Mouse (Mus musculus) embryo, embryonic 11 days (tissue): ENCODE results near the gene Il20rb.

Experiments used
- DNase-seq: peaks from one replicate; pipeline ENCODE4 v3.0.0-alpha.2; 2015

Gene Il20rb

DNA sequence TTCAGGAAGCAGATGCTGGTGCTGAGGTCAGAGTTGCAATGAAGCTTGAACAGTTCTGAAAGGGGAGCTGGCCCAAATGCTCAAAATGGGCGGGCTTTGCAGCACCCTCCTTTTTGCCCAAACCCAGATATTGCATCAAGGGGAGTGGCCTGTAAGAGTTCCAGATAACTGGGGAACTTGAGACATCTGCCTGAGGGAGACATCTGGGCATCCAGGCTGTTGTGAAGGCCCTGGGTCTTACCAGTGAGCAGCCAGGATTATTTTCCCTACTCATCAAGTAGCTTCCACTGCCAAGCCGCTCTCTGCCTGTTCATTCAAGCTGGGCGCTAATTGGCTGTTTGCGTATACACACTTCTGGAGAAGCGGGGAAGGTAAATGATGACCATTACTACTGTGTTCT, at the start of gene Il20rb:
Gene Il20rb, minus strand, starts transcription at position 358 of the 400 bp plus-strand sequence.
- no peak for DNase-seq

DNA sequence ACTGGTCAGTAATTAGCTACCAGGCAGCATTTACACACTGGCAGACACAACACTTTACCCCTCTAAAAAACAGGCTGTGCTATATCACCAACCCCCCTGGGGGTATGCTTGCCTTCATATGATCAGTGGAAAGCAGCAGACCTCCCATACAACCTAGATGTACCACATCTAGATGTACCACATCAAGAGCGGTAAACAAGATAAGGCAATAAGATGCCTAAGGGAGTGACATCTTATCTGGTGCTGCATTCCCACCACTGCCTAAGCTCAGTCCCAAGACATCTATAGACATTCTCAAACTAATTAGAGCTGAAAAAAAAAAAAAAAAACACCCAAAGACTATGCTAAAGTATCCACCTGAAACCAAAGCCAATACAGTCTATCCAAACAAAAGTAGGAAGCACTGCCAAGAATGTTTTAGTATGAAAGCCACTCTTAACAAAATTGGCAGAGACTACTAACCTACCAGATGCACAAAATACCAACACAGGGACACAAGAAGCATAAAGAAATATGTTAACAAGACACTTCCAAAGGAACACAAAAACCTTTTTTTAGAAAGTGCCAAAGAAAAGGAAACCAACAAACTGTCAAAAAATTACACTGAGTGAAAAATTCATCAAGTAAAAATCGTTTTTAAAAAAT, 49.2 kb upstream of the Il20rb start:
- no peak for DNase-seq

- DNase-seq, result no peak
Observed at GRCm38 (mm10) chr9:100534686-100535085, 48.1 kb upstream of the Il20rb start.

GRCm38 (mm10) chr9:100532847-100533505, 46.4 kb upstream of the Il20rb start:
- DNase-seq, result no peak

DNA sequence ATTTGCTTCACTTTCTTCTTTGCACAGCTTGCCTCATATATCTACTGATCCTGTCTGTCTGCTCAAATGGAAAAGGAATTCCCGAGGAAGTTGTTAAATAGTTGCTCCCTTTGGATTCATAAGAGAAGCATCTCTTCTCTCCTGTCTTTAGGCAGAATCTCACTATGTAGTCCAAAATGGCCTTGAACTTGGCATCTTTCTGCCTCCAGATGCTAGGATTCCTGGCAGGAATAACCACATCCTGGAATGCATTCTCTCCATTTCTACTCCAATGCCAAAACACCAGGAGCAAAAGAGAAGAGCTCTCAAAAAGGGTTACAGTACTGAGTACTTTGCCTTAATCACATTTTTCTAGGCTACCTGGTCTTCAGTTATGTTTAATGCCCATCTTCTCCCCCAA, 44.7 kb upstream of the Il20rb start:
- DNase-seq, result no peak

DNA sequence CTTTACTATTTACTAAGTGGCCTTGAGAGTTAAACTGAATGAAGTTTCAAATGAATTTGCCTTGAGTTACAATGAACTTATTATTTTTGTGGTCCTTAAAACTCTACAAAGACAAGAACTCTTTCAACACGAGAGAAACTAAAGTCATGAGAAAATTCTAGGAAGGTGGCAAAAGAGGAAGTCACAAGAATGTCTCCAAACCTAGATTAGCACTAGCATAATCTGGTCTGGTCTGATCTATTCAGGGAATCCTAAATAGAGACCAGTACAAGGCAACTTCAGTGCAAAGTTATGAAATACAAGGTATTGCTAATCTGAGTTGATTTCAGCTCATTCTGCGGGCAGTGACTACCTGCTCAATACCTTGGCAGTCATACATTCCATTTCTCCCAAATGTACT, 38.6 kb upstream of the Il20rb start:
- DNase-seq, result no peak

- no peak for DNase-seq
Observed at GRCm38 (mm10) chr9:100522029-100522428, 35.4 kb upstream of the Il20rb start.

DNA sequence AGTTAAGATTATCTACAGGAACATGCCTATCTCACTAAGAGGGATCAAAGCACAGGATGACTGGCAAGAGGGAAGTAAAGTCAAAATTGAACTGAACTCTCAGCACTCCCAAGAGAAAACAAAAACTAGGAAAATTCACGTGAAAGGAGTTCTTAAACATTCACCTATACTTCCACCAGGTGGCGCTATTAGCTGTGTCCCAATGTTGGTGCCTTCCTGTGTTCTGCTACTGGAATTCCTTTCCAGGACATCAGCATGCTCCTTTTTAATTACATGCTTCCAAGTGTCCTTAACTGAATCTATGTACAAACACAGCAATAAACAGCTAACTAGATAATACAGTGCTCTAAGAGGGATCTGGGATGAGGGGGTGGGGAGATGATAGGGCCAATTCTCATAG, 34.0 kb upstream of the Il20rb start:
- peak; percentile 84 for DNase-seq

DNA sequence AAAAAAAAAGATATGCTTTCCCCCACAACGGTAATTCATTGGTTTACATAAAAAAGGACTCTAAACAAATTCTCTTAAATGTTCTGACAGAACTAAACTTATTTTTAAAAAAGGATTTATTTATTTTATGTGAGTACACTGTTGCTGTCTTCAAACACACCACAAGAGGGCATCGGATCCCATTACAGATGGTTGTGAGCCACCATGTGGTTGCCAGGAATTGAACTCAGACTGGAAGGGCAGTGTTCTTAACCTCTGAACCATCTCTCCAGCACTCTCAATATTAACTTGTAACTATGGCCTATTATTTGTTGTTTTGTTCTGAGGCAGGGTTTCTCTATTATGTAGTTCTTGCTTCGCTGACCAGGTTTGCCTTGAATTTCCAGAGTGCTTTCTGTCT, 33.4 kb upstream of the Il20rb start:
- DNase-seq, result no peak

- DNase-seq, result no peak
Observed at GRCm38 (mm10) chr9:100507581-100507980, 21.0 kb upstream of the Il20rb start.

GRCm38 (mm10) chr9:100506652-100507051, 20.1 kb upstream of the Il20rb start:
- no peak for DNase-seq

DNA sequence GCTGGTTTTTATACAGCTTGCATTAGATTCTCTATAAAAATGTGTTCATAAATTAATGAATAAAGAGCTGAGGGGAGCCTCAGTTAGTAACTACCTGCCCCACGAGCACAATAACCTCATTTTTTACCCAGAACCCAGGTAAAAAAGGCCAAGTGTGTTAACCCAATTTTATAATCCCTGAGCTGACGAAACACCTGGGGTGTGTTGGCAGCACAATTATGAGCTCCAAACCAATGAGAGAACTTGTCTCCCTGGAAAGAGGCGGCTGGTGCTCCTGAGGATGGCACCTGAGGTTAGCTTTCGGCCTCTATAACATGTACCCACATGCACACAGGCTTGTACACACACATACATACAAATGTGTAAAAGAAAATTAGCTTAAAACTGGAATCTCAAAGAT, 18.9 kb upstream of the Il20rb start:
- DNase-seq, result no peak

- DNase-seq, result no peak
Observed at GRCm38 (mm10) chr9:100493611-100494261, 7.1 kb upstream of the Il20rb start.

GRCm38 (mm10) chr9:100491424-100491823, 4.8 kb upstream of the Il20rb start:
- no peak for DNase-seq

- DNase-seq, result no peak
Observed at GRCm38 (mm10) chr9:100488969-100489368, 2.4 kb upstream of the Il20rb start.

GRCm38 (mm10) chr9:100488056-100488713, 1.6 kb upstream of the Il20rb start:
- DNase-seq, result peak; percentile 20

GRCm38 (mm10) chr9:100483318-100483717, 3.3 kb downstream of the Il20rb start:
- no peak for DNase-seq

DNA sequence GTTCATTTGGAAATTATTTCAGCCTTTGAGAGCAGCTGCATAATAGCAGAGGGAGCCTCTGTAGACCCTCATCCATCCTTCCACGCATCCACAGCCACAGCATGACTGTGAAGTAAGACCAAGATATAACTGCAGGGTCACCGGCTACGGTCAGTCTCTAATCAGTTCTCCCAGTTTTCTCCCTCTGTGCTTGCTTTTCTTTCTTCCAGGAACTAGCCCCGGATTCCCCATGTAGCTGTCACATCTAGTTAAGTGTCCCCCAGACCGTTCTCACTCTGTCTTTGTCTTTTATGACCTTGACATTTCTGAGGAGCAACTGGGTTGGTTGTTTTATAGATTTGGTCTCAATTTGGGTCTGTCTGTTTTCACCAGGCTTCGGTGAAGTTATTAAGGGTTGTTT, 5.0 kb downstream of the Il20rb start:
- no peak for DNase-seq

- no peak for DNase-seq
Observed at GRCm38 (mm10) chr9:100474056-100474455, 12.5 kb downstream of the Il20rb start.

GRCm38 (mm10) chr9:100473361-100473760, 13.2 kb downstream of the Il20rb start:
- no peak for DNase-seq

- no peak for DNase-seq
Observed at GRCm38 (mm10) chr9:100472931-100473330, 13.7 kb downstream of the Il20rb start.

DNA sequence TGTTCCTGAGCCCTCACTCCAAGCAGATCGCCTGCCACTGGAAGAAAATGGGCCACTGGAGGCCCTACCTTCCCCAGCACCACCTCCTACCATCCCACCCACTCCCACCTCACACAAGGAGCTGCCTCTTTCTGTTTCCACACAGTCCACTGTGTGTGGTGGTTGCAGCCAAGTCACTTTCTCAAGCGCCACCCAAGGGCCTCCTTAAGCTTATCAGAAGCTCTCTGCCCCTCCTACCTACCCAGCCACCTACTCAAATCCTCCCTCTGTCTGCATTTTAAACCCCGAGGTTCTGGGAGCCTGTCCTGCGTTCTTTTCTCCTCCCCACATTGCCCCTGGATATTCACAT, 15.0 kb downstream of the Il20rb start:
- no peak for DNase-seq

DNA sequence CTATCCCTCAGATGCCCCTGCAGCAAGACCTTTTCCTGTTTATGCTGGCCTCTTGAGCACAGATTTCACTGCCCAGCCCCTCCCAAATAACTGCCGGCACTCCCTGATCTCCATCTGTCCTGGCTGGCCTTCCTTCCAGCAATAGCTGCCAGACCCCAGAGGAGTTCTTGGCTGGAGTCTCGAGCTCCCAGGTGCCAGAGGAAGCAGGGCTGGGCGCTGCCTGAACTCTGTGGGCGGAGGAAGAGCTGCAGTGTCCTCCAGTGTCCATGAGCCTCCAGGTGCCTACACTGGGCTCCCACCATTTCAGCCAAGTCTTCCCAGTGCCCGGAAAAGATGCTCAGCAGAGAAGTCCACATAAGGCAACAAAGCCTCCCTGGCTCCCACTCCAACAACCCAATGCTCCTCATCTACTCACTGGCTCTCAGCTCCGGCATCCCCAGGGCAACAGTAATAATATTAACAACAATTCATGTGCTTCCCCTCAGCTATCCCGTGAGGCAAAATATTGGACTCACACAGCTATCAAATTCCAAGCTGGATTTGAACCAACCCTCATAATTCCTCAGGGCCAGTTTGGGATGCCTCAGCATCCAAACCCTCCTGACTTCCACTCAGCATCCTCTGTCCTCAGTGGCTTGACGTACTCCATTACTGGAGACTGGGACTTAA, 15.5 kb downstream of the Il20rb start:
- no peak for DNase-seq
